Mouse (Mus musculus) small intestine, adult 2 months (tissue): Measurements from ENCODE around the gene Mbtps1. TPM values are rescaled to one million over a fixed set of nuclear protein-coding genes. Genes with fewer than 3 reads are reported as not detected.

Source experiments
- H3K27ac ChIP-seq: fragments of 200-500 bp; 2 replicates; pipeline ENCODE4 v1.5.1; 2012; ENCODE audit warnings: low read depth, low read length, control low read depth, inconsistent platforms; ENCODE audit not compliant: insufficient read depth
- H3K27me3 ChIP-seq: fragments of 200-500 bp; 2 replicates; pipeline ENCODE4 v1.6.1; 2012; ENCODE audit warnings: mild to moderate bottlenecking, moderate library complexity, low read length, inconsistent platforms; ENCODE audit not compliant: control insufficient read depth, insufficient read depth
- H3K36me3 ChIP-seq: fragments of 200-500 bp; 2 replicates; pipeline ENCODE4 v1.6.1; 2012; ENCODE audit warnings: mild to moderate bottlenecking, low read length, control low read depth, inconsistent platforms; ENCODE audit not compliant: control insufficient read depth, insufficient read depth
- H3K4me1 ChIP-seq: fragments of 200-500 bp; 2 replicates; pipeline ENCODE4 v1.6.1; 2012; ENCODE audit warnings: low read length, inconsistent platforms, mixed read lengths; ENCODE audit not compliant: control insufficient read depth, insufficient read depth, insufficient read length
- H3K4me3 ChIP-seq: fragments of 200-500 bp; 2 replicates; pipeline ENCODE4 v1.5.1; 2012; ENCODE audit warnings: low read depth, mild to moderate bottlenecking, control low read depth, inconsistent platforms, low read length, moderate library complexity
- CTCF ChIP-seq: fragments of 200-500 bp; IDR thresholded peaks from 2 replicates; pipeline ENCODE4 v1.5.1; 2012; ENCODE audit warnings: low read depth, mild to moderate bottlenecking, control low read depth, inconsistent platforms, low read length, moderate library complexity, mixed read lengths; ENCODE audit not compliant: insufficient replicate concordance, insufficient read length; ENCODE audit errors: extremely low read depth
- POLR2A ChIP-seq: fragments of 200-500 bp; IDR thresholded peaks from 2 replicates; pipeline ENCODE4 v1.6.1; 2012; ENCODE audit warnings: low read depth, mild to moderate bottlenecking, control low read depth, inconsistent platforms, low read length, moderate library complexity
- WGBS: fragments of 180-500 bp; shearing (Covaris S2); methylation state at CpG from one replicate; pipeline ENCODE4 v1.1.7; 2018; 5-methylcytosine and 5-hydroxymethylcytosine counted together
- polyA plus RNA-seq: library from polyadenylated mRNA; depleted of rRNA; stranded (reverse); fragments of >200 nt; gene quantifications from 2 replicates; pipeline ENCODE4 v1.2.3, GENCODE M21; 2012

Mbtps1 gene
- polyA plus RNA-seq, 1 experiment, result 43.1 TPM

GRCm38 (mm10) chr8:119503191-119503767 is 55.3 kb downstream of the Mbtps1 start:
- Histone ChIP-seq H3K27me3 (no peaks in the 10 kb centered on the region), H3K4me3 (no peak overlapping the region), H3K27ac (no peak overlapping the region), H3K4me1 (no peaks in the 10 kb centered on the region), H3K36me3 (peaks cover 8% of the 10 kb centered on the region)
- WGBS, result 59% methylated on average over 10 of the region's 10 CpGs
- no peak for TF ChIP-seq POLR2A
- TF ChIP-seq CTCF, result no peak

- 51% methylated on average over 4 of the region's 4 CpGs for WGBS
- no peaks in the 10 kb centered on the region for H3K27me3 ChIP-seq
- no peak overlapping the region for H3K4me3 ChIP-seq
- TF ChIP-seq CTCF, result no peak
- TF ChIP-seq POLR2A, result no peak
- no peaks in the 10 kb centered on the region; the same call in 1 of the 2 replicates for H3K36me3 ChIP-seq
- H3K27ac ChIP-seq, result no peak overlapping the region
- H3K4me1 ChIP-seq, result no peaks in the 10 kb centered on the region
These were observed 56.4 kb downstream of the Mbtps1 start for GRCm38 (mm10) chr8:119502111-119502510.

DNA sequence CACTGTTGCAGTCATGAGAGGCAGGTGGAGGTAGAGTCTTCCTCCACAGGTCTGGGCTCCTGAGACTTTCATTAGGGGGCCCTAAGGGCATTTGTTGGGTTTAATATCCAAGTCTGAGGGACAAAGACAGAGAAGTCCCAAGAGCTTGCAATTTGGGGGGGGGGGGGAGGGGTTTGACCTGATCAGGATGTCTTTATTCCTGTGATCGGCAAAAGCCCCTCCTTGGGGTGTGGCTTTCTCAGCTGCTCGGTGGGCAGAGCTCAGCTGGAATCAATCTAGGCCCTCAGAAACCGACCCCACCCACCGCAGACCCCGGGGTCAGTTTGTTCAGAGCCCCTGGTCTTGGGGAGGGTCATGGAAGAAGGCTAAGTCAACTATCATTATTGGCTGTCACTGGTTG is 56.9 kb downstream of the Mbtps1 start, which contains the start of gene Slc38a8:
Gene Slc38a8 (minus strand): TSS at position 101 of the 400 bp plus-strand sequence.
- H3K27ac ChIP-seq, result no peak within 1 kb of the TSS
- TF ChIP-seq POLR2A (no peak), CTCF (no peak)
- 47% methylated on average over 5 of the region's 5 CpGs for WGBS
- H3K36me3 ChIP-seq, result no peaks in the 10 kb centered on the region; the same call in 1 of the 2 replicates
- H3K4me3 ChIP-seq, result no peak within 1 kb of the TSS
- peaks cover 2% of the 10 kb centered on the region for H3K4me1 ChIP-seq
- H3K27me3 ChIP-seq, result no peaks in the 10 kb centered on the region

GRCm38 (mm10) chr8:119499836-119500235 is 58.7 kb downstream of the Mbtps1 start:
- Histone ChIP-seq H3K4me3 (no peak overlapping the region), H3K4me1 (peaks cover 3% of the 10 kb centered on the region), H3K27me3 (no peaks in the 10 kb centered on the region), H3K36me3 (no peaks in the 10 kb centered on the region), H3K27ac (no peak overlapping the region)
- TF ChIP-seq CTCF (no peak), POLR2A (no peak)
- WGBS, result 92% methylated on average over 2 of the region's 2 CpGs

- TF ChIP-seq CTCF, result peak; percentile 83; the same call in 1 of the 2 replicates
- no peak for TF ChIP-seq POLR2A
- no peak overlapping the region for H3K4me3 ChIP-seq
- peaks cover 3% of the 10 kb centered on the region for H3K4me1 ChIP-seq
- no peak overlapping the region for H3K27ac ChIP-seq
- H3K36me3 ChIP-seq, result no peaks in the 10 kb centered on the region
- 18% methylated on average over 6 of the region's 6 CpGs for WGBS
- no peaks in the 10 kb centered on the region for H3K27me3 ChIP-seq
These were observed 61.7 kb downstream of the Mbtps1 start for GRCm38 (mm10) chr8:119496848-119497247.

- no peaks in the 10 kb centered on the region for H3K36me3 ChIP-seq
- no peaks in the 10 kb centered on the region for H3K27me3 ChIP-seq
- 46% methylated on average over 7 of the region's 7 CpGs for WGBS
- H3K4me1 ChIP-seq, result peaks cover 36% of the 10 kb centered on the region
- no peak for TF ChIP-seq CTCF
- TF ChIP-seq POLR2A, result no peak
- no peak overlapping the region for H3K4me3 ChIP-seq
- peak overlapping the region; percentile 41; the same call in 1 of the 2 replicates for H3K27ac ChIP-seq
These were observed 71.4 kb downstream of the Mbtps1 start for GRCm38 (mm10) chr8:119487093-119487492.

DNA sequence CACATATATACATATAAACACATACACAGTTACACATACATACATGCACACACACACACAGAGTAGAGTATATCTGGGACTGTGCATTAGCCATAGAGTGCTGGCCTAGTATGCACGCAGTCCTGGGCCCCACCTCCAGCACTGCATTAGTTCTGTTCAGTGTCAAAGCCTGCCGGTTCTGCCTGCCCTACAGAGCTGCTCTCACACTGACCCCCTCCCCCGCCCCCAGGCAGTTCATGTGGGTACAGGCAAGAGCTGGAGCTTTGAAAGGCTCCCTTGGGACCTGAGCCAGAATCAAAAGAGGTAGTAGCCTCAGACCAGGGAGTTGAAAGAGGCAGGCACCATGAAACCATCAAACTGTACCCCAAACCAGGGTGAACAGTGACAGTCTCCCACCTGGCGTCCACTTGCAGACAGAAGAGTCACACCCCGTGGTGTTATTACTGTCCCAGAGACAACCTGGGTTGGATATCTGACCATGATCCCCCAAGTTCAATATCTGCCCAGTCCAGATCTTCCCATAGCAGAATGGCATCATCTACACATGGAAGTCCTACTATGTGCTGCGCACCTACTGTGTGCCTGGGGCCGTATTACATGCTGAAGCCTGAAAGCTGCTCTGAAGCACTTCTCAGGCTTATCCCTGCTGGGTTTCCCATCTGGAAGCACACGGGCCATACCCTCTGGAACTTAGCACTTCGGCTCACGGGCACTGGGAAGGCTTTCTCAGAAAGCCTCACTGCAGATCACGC is 74.2 kb downstream of the Mbtps1 start:
- Histone ChIP-seq H3K27me3 (no peaks in the 10 kb centered on the region), H3K4me3 (no peak overlapping the region), H3K27ac (no peak overlapping the region), H3K4me1 (peaks cover 26% of the 10 kb centered on the region), H3K36me3 (no peaks in the 10 kb centered on the region)
- TF ChIP-seq POLR2A (no peak), CTCF (no peak)
- 85% methylated on average over 11 of the region's 11 CpGs for WGBS
